Mouse (Mus musculus) hindbrain, embryonic 11.5 days (tissue): ENCODE results near the gene Fndc4. TPM values are rescaled to one million over a fixed set of nuclear protein-coding genes. Genes with fewer than 3 reads are reported as not detected.

Experiments used
- ATAC-seq: fragments of 200-750 bp; cut with Nextera tagmentation; 2 replicates; pipeline ENCODE4 v1.8.0; 2017; ENCODE audit warnings: mild to moderate bottlenecking, moderate TSS enrichment, moderate library complexity; ENCODE audit not compliant: low FRiP score
- DNase-seq: peaks from one replicate; pipeline ENCODE4 v3.0.0-alpha.2; 2015; ENCODE audit warnings: low spot score
- H3K27ac ChIP-seq: fragments of 300-500 bp; sonication (generic); 2 replicates; pipeline ENCODE4 v1.5.1; 2014; ENCODE audit warnings: mild to moderate bottlenecking, low read depth, low read length
- H3K27me3 ChIP-seq: fragments of 300-500 bp; sonication (generic); 2 replicates; pipeline ENCODE4 v1.6.1; 2014; ENCODE audit warnings: mild to moderate bottlenecking, low read length, moderate library complexity, mixed read lengths; ENCODE audit not compliant: control insufficient read depth, insufficient read depth
- H3K36me3 ChIP-seq: fragments of 300-500 bp; sonication (generic); 2 replicates; pipeline ENCODE4 v1.6.1; 2014; ENCODE audit warnings: mild to moderate bottlenecking, low read length, moderate library complexity, mixed read lengths; ENCODE audit not compliant: control insufficient read depth, insufficient read depth
- H3K4me1 ChIP-seq: fragments of 300-500 bp; sonication (generic); replicated peaks from 2 replicates; pipeline ENCODE4 v1.6.1; 2014; ENCODE audit warnings: low read length, mixed read lengths; ENCODE audit not compliant: control insufficient read depth, insufficient read depth
- H3K4me2 ChIP-seq: fragments of 300-500 bp; sonication (generic); replicated peaks from 2 replicates; pipeline ENCODE4 v1.6.1; 2014; ENCODE audit warnings: mild to moderate bottlenecking, low read depth, low read length
- H3K4me3 ChIP-seq: fragments of 300-500 bp; sonication (generic); 2 replicates; pipeline ENCODE4 v1.5.1; 2014; ENCODE audit warnings: low read depth, low read length
- H3K9ac ChIP-seq: fragments of 300-500 bp; sonication (generic); 2 replicates; pipeline ENCODE4 v1.6.1; 2014; ENCODE audit warnings: low read depth, low read length
- H3K9me3 ChIP-seq: fragments of 300-500 bp; sonication (generic); 2 replicates; pipeline ENCODE4 v1.6.1; 2016; ENCODE audit warnings: low read length; ENCODE audit not compliant: control insufficient read depth
- WGBS: fragments of 180-500 bp; shearing (Covaris S2); extraction: QIAGEN DNeasy Blood & Tissue Kit; methylation state at CpG from one replicate; pipeline ENCODE4 v1.1.7; 2014; 5-methylcytosine and 5-hydroxymethylcytosine counted together
- polyA plus RNA-seq: library from polyadenylated mRNA; unstranded; fragments of >200 nt; fragmentation: Nextera tagmentation; extraction: Ambion mirVana; gene quantifications from 2 replicates; pipeline ENCODE4 v1.2.1, GENCODE M21; 2014

Fndc4 gene
- polyA plus RNA-seq, 1 experiment from 2014 or later: 46.7 TPM

DNA sequence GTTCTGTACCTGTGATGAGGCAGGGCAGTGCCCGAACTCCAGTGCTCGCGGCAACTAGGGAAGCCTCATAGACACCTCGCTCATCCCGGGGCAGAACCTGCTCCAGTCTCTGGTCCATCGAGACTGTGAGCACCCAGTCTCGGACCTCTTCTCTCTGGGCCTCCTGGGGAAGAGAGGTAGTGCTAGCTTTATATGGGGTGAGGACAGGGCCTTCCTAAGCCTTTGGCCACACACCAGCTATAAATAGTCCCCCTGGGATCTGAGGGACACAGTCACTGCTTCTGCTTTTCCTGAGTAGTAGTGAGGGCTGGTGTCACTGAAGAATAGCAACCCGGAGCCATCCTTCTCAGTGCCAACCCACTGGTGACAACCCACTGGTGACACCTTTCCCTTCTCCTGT lies 42.1 kb downstream of the Fndc4 start:
- WGBS: 96% methylated on average over 8 of the region's 8 CpGs
- ATAC-seq: no peak
- H3K4me2 ChIP-seq: no peak overlapping the region
- peaks cover 7% of the 10 kb centered on the region for H3K4me1 ChIP-seq
- no peak overlapping the region for H3K27ac ChIP-seq
- H3K9me3 ChIP-seq: no peaks in the 10 kb centered on the region
- DNase-seq: no peak
- no peak overlapping the region for H3K4me3 ChIP-seq
- peaks cover 10% of the 10 kb centered on the region; the same call in 1 of the 2 replicates for H3K36me3 ChIP-seq
- no peak overlapping the region for H3K9ac ChIP-seq
- H3K27me3 ChIP-seq: peaks cover 2% of the 10 kb centered on the region; the same call in 1 of the 2 replicates

DNA sequence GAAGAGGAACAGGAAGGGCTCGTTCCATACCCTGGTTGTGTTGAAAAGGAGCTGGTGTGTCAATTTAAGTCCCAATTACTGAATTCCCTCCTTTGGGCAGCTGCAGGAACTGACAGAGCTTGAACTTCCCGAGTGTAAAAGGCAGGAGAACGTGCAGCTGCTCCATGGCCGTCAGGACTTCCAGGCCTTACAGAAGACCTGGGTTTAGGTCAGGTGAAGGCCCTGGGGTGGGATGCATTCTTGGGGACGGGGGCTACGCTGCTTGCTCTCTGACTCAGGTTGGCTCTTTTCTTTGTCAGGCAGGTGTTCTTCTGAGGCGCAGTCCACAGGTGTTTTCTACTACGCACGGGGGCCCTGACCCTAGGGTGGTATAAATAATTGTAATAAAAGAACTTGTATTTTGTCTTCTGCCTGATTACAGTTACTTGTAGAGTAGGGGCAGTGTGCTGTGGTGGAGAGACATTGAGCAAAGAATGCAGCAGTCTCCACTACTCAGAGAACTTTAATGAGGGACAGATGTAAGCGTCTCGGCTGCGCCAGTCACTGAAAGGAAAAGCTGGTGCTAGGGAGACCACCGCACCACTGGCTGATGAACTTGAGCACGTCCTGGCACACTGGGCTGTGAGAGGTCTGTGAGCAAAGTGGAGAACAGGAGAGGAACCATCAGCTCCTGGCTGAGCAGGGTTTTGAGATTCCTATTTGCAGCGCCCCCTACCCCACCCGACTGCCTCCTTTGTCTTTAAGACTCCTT lies 42.9 kb downstream of the Fndc4 start:
- H3K4me3 ChIP-seq: no peak overlapping the region
- no peak for ATAC-seq

DNA sequence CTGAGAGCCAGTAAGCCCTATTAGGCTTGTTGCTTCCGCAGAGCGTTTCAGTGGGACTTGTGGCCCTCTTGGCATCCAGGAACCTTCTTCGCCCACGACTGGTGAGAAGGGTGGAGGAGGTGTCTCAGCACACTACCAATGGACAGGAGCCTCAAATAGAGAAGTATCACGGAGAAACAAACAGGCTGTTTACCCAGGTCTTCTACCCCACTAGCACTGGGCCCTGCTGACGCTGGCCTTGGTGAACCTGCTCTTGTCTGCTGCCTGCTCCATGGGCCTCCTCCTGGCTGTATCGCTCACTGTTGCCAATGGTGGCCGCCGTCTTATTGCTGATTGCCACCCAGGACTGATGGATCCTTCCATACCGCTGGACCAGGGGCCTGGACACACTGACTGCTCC lies 43.7 kb downstream of the Fndc4 start:
- Histone ChIP-seq H3K9ac (no peak overlapping the region; the same call in 1 of the 2 replicates), H3K4me3 (no peak overlapping the region), H3K36me3 (peaks cover 12% of the 10 kb centered on the region), H3K4me1 (peaks cover 7% of the 10 kb centered on the region), H3K27ac (no peak overlapping the region), H3K9me3 (no peaks in the 10 kb centered on the region), H3K27me3 (peaks cover 2% of the 10 kb centered on the region; the same call in 1 of the 2 replicates), H3K4me2 (peak overlapping the region; percentile 14; the same call in 1 of the 2 replicates)
- no peak; the same call in 1 of the 2 replicates for ATAC-seq
- DNase-seq: no peak
- WGBS: 54% methylated on average over 10 of the region's 10 CpGs

More for the DNA sequence above, 42.9 kb downstream of the Fndc4 start:
- Histone ChIP-seq H3K9ac (no peak overlapping the region), H3K27ac (no peak overlapping the region), H3K4me2 (no peak overlapping the region), H3K36me3 (peaks cover 12% of the 10 kb centered on the region), H3K4me1 (peaks cover 7% of the 10 kb centered on the region), H3K9me3 (no peaks in the 10 kb centered on the region), H3K27me3 (peaks cover 2% of the 10 kb centered on the region; the same call in 1 of the 2 replicates)
- 75% methylated on average over 16 of the region's 16 CpGs for WGBS
- peak; percentile 9 for DNase-seq

DNA sequence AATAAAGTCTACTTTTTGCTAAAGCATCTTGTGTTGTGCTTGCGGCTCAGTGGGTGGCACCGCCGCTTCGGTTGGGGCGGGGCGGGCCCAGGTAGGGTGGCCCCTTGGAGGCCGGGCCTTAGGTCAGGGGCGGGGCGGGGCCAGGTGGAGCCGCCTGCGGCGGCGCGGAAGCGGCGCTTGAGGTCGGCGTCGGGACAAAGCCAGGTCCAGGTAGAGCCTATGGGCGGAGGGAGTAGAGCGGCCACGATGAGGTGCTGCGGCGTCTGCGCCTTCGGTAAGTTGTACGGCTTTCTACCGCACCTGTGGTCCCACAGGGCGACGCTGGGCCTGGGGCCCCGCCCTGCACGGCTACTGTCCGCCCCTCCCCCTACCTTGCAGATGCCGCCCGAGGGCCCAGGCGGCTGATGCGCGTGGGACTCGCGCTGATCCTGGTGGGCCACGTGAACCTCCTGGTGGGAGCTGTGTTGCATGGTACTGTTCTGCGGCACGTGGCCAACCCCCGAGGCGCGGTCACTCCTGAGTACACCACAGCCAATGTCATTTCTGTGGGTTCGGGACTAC lies 44.3 kb downstream of the Fndc4 start, which contains the start of gene Krtcap3:
Krtcap3 (plus strand) TSS at position 151 of the 561 bp plus-strand sequence.
- Histone ChIP-seq H3K27ac (0 out of 2 replicates have a peak within 1 kb of the TSS, but pooled peaks have one; percentile 9), H3K9me3 (no peaks in the 10 kb centered on the region), H3K4me3 (no peak within 1 kb of the TSS), H3K4me2 (peak within 1 kb of the TSS; percentile 14; the same call in 1 of the 2 replicates), H3K36me3 (peaks cover 12% of the 10 kb centered on the region), H3K4me1 (peaks cover 7% of the 10 kb centered on the region), H3K27me3 (peaks cover 2% of the 10 kb centered on the region; the same call in 1 of the 2 replicates), H3K9ac (peak within 1 kb of the TSS; percentile 2; the same call in 1 of the 2 replicates)
- ATAC-seq: peak; percentile 61
- WGBS: 16% methylated on average over 44 of the region's 47 CpGs
- peak; percentile 46 for DNase-seq

DNA sequence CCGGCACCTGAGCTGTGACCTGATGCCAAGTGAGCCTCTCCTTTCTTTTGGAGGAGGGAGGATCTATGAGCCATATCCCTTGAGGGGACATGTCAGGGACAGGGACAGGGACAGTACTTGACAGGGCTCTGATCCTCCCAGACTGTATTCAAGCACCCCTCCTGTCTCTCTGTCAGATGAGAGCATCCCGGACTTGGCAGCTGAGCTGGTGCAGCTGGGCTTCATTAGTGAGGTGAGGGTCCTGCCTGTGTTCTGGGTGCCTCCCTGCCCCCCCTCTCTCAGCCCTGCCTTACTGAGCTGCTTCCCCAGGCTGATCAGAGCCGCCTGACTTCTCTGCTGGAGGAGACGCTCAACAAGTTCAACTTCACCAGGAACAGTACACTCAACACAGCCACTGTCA lies 45.2 kb downstream of the Fndc4 start:
- peaks cover 2% of the 10 kb centered on the region; the same call in 1 of the 2 replicates for H3K27me3 ChIP-seq
- peaks cover 7% of the 10 kb centered on the region for H3K4me1 ChIP-seq
- H3K27ac ChIP-seq: 0 out of 2 replicates have a peak overlapping the region, but pooled peaks have one; percentile 9
- H3K4me3 ChIP-seq: no peak overlapping the region
- no peak overlapping the region for H3K9ac ChIP-seq
- no peaks in the 10 kb centered on the region for H3K9me3 ChIP-seq
- WGBS: 67% methylated on average over 4 of the region's 4 CpGs
- no peak for ATAC-seq
- peaks cover 12% of the 10 kb centered on the region for H3K36me3 ChIP-seq
- no peak overlapping the region for H3K4me2 ChIP-seq
- peak; percentile 25 for DNase-seq

Other genes starting within 250 kb of the Fndc4 start
- 111 and 117 TPM in 2 replicates for gene Atraid, start 247.8 kb downstream of the Fndc4 start, polyA plus RNA-seq
- gene Slc5a6, start 247.2 kb downstream of the Fndc4 start, polyA plus RNA-seq: 6.3 and 7.6 TPM in 2 replicates
- 19.7 and 19.8 TPM in 2 replicates for gene Cad, start 241.3 kb downstream of the Fndc4 start, polyA plus RNA-seq
- gene Dnajc5g, start 189.8 kb downstream of the Fndc4 start, polyA plus RNA-seq: not detected in 2 replicates
- gene Slc30a3, start 187.8 kb downstream of the Fndc4 start, polyA plus RNA-seq: 8.4 and 9.2 TPM in 2 replicates
- gene Trim54, start 179.4 kb downstream of the Fndc4 start, polyA plus RNA-seq: 0.10 TPM in 1 of 2 replicates, not detected in the other
- not detected in 2 replicates for gene Ucn, start 157.3 kb downstream of the Fndc4 start, polyA plus RNA-seq
- gene Mpv17, start 141.8 kb downstream of the Fndc4 start, polyA plus RNA-seq: 49.9 and 57.1 TPM in 2 replicates
- gene Gm29609, start 116.2 kb downstream of the Fndc4 start, polyA plus RNA-seq: 0.46 and 1.4 TPM in 2 replicates
- gene Gtf3c2, start 115.9 kb downstream of the Fndc4 start, polyA plus RNA-seq: 66.4 and 72.6 TPM in 2 replicates
- gene Snx17, start 102.9 kb downstream of the Fndc4 start, polyA plus RNA-seq: 133 and 146 TPM in 2 replicates
- gene Eif2b4, start 102.7 kb downstream of the Fndc4 start, polyA plus RNA-seq: 65.8 and 66.5 TPM in 2 replicates
- gene Zfp513, start 93.8 kb downstream of the Fndc4 start, polyA plus RNA-seq: 4.9 and 5.7 TPM in 2 replicates
- gene Ppm1g, start 75.4 kb downstream of the Fndc4 start, polyA plus RNA-seq: 148 and 156 TPM in 2 replicates
- 141 and 148 TPM in 2 replicates for gene Nrbp1, start 55.2 kb downstream of the Fndc4 start, polyA plus RNA-seq
- 0.50 and 0.80 TPM in 2 replicates for gene Gm9970, start 54.8 kb downstream of the Fndc4 start, polyA plus RNA-seq
- gene Krtcap3, start 44.4 kb downstream of the Fndc4 start, polyA plus RNA-seq: 3.4 and 5.6 TPM in 2 replicates
- gene Ift172, start 5.0 kb downstream of the Fndc4 start, polyA plus RNA-seq: 28.8 and 30.8 TPM in 2 replicates
- gene Gckr, start 1.4 kb upstream of the Fndc4 start, polyA plus RNA-seq: not detected in 2 replicates
- 69.4 and 79.6 TPM in 2 replicates for gene Zfp512, start 156.4 kb upstream of the Fndc4 start, polyA plus RNA-seq
- 0.08 TPM in 1 of 2 replicates, not detected in the other for gene 4930548H24Rik, start 189.7 kb upstream of the Fndc4 start, polyA plus RNA-seq
- 66.7 and 73.3 TPM in 2 replicates for gene Gpn1, start 198.7 kb upstream of the Fndc4 start, polyA plus RNA-seq
- 33.4 and 34.9 TPM in 2 replicates for gene Slc4a1ap, start 230.9 kb upstream of the Fndc4 start, polyA plus RNA-seq
- 21.3 and 27.4 TPM in 2 replicates for gene Supt7l, start 231.7 kb upstream of the Fndc4 start, polyA plus RNA-seq